Mouse (Mus musculus) MEL (cell line): Measurements from ENCODE around the gene Man1c1. TPM values are rescaled to one million over a fixed set of nuclear protein-coding genes. Genes with fewer than 3 reads are reported as not detected.
A peak's percentile ranks its signal among the peaks of the same experiment; 100 is the strongest.

Experiments
- DNase-seq: peaks from one replicate; pipeline ENCODE4 v3.0.0; 2011; ENCODE audit warnings: low read depth, low spot score
- H3K27ac ChIP-seq: 2 replicates; pipeline ENCODE4 v1.5.1; 2012; ENCODE audit warnings: low read depth, mild to moderate bottlenecking, control low read depth, low read length, moderate library complexity; ENCODE audit not compliant: control insufficient read depth
- H3K27me3 ChIP-seq, 2 experiments: fragments of 150-350 bp in 1 of 2; sonication (generic) in 1 of 2; 2 replicates each; pipeline ENCODE4 v1.6.1; 2012; ENCODE audit warnings: low read length in 2 of 2, mild to moderate bottlenecking in 2 of 2, improper control_type of control experiment in 1 of 2, moderate library complexity in 1 of 2; ENCODE audit not compliant: insufficient read depth in 2 of 2, control insufficient read depth in 1 of 2
- H3K36me3 ChIP-seq, 2 experiments: 2 replicates each; pipeline ENCODE4 v1.6.1; 2012 to 2014; ENCODE audit warnings: low read length in 2 of 2, improper control_type of control experiment in 1 of 2, inconsistent platforms in 1 of 2, mild to moderate bottlenecking in 1 of 2; ENCODE audit not compliant: insufficient read depth in 2 of 2, control insufficient read depth in 1 of 2
- H3K4me1 ChIP-seq, 2 experiments: fragments of 150-350 bp in 1 of 2; sonication (generic) in 1 of 2; 2 replicates each; pipeline ENCODE4 v1.6.1; 2012; ENCODE audit warnings: low read length in 2 of 2, improper control_type of control experiment in 1 of 2, mild to moderate bottlenecking in 1 of 2; ENCODE audit not compliant: insufficient read depth in 2 of 2, control insufficient read depth in 1 of 2
- H3K4me3 ChIP-seq, 2 experiments: fragments of 150-350 bp in 1 of 2; sonication (generic) in 1 of 2; 2 replicates each; pipeline ENCODE4 v1.5.1; 2012; ENCODE audit warnings: low read depth in 2 of 2, low read length in 2 of 2, mild to moderate bottlenecking in 2 of 2, moderate library complexity in 2 of 2, control low read depth in 1 of 2, improper control_type of control experiment in 1 of 2; ENCODE audit not compliant: control insufficient read depth in 1 of 2, insufficient read depth in 1 of 2
- H3K79me2 ChIP-seq: 2 replicates; pipeline ENCODE4 v1.6.1; 2012; ENCODE audit warnings: mild to moderate bottlenecking, low read length, moderate library complexity; ENCODE audit not compliant: control insufficient read depth, poor library complexity, insufficient read depth
- H3K9ac ChIP-seq: 2 replicates; pipeline ENCODE4 v1.6.1; 2012; ENCODE audit warnings: low read depth, mild to moderate bottlenecking, control low read depth, low read length, moderate library complexity; ENCODE audit not compliant: control insufficient read depth, poor library complexity, severe bottlenecking
- H3K9me3 ChIP-seq: fragments of 150-350 bp; sonication (generic); replicated peaks from 2 replicates; pipeline ENCODE4 v1.6.1; 2012; ENCODE audit warnings: mild to moderate bottlenecking, low read length, improper control_type of control experiment, moderate library complexity; ENCODE audit not compliant: insufficient read depth
- CHD2 ChIP-seq: IDR thresholded peaks from 2 replicates; pipeline ENCODE4 v1.6.1; 2011; ENCODE audit warnings: low read length, improper control_type of control experiment
- E2F4 ChIP-seq: IDR thresholded peaks from 2 replicates; pipeline ENCODE4 v1.6.1; 2011; ENCODE audit warnings: low read depth, low read length, improper control_type of control experiment, borderline replicate concordance
- ELF1 ChIP-seq: IDR thresholded peaks from 2 replicates; pipeline ENCODE4 v1.6.1; 2014; ENCODE audit warnings: low read depth, mild to moderate bottlenecking, inconsistent platforms, low read length, improper control_type of control experiment, moderate library complexity
- ETS1 ChIP-seq: IDR thresholded peaks from 2 replicates; pipeline ENCODE4 v1.6.1; 2012; ENCODE audit warnings: low read depth, mild to moderate bottlenecking, inconsistent platforms, low read length, improper control_type of control experiment, moderate library complexity
- GABPA ChIP-seq: IDR thresholded peaks from 2 replicates; pipeline ENCODE4 v1.6.1; 2012; ENCODE audit warnings: low read depth, mild to moderate bottlenecking, inconsistent platforms, low read length, improper control_type of control experiment, moderate library complexity
- HCFC1 ChIP-seq: IDR thresholded peaks from 2 replicates; pipeline ENCODE4 v1.6.1; 2012; ENCODE audit warnings: low read depth, mild to moderate bottlenecking, inconsistent platforms, low read length, improper control_type of control experiment, moderate library complexity
- KAT2A ChIP-seq: conservative IDR thresholded peaks from 2 replicates; pipeline ENCODE4 v1.6.1; 2012; ENCODE audit warnings: low read depth, low read length, improper control_type of control experiment, inconsistent platforms
- MAFK ChIP-seq: IDR thresholded peaks from 2 replicates; pipeline ENCODE4 v1.6.1; 2011; ENCODE audit warnings: low read depth, mild to moderate bottlenecking, low read length, improper control_type of control experiment, borderline replicate concordance
- MAZ ChIP-seq: IDR thresholded peaks from 2 replicates; pipeline ENCODE4 v1.6.1; 2012; ENCODE audit warnings: low read depth, mild to moderate bottlenecking, inconsistent platforms, low read length, improper control_type of control experiment
- MEF2A ChIP-seq: IDR thresholded peaks from 2 replicates; pipeline ENCODE4 v1.6.1; 2014; ENCODE audit warnings: low read depth, mild to moderate bottlenecking, inconsistent platforms, low read length, improper control_type of control experiment; ENCODE audit not compliant: poor library complexity, insufficient replicate concordance, severe bottlenecking; ENCODE audit errors: extremely low read depth
- MYC ChIP-seq: IDR thresholded peaks from 2 replicates; pipeline ENCODE4 v1.6.1; 2011; ENCODE audit warnings: low read depth, mild to moderate bottlenecking, low read length, improper control_type of control experiment, moderate library complexity
- POLR2A ChIP-seq, 2 experiments: IDR thresholded peaks; 2 replicates each; pipeline ENCODE4 v1.6.1; 2011 to 2012; ENCODE audit warnings: low read length in 2 of 2, mild to moderate bottlenecking in 2 of 2, control low read depth in 1 of 2, improper control_type of control experiment in 1 of 2, low read depth in 1 of 2, moderate library complexity in 1 of 2; ENCODE audit not compliant: control insufficient read depth in 1 of 2, insufficient read depth in 1 of 2, poor library complexity in 1 of 2
- POLR2AphosphoS2 ChIP-seq: IDR thresholded peaks from 2 replicates; pipeline ENCODE4 v1.6.1; 2011; ENCODE audit warnings: low read length, improper control_type of control experiment
- RCOR1 ChIP-seq: IDR thresholded peaks from 2 replicates; pipeline ENCODE4 v1.6.1; 2012; ENCODE audit warnings: low read depth, mild to moderate bottlenecking, inconsistent platforms, low read length, improper control_type of control experiment
- SIN3A ChIP-seq: IDR thresholded peaks from 2 replicates; pipeline ENCODE4 v1.6.1; 2012; ENCODE audit warnings: low read length, improper control_type of control experiment, inconsistent platforms
- SMC3 ChIP-seq: IDR thresholded peaks from 2 replicates; pipeline ENCODE4 v1.6.1; 2011; ENCODE audit warnings: low read depth, low read length, improper control_type of control experiment
- TAL1 ChIP-seq: IDR thresholded peaks from 2 replicates; pipeline ENCODE4 v1.6.1; 2012; ENCODE audit warnings: mild to moderate bottlenecking, inconsistent platforms, low read length, moderate library complexity, mixed read lengths
- UBTF ChIP-seq: IDR thresholded peaks from 2 replicates; pipeline ENCODE4 v1.6.1; 2012; ENCODE audit warnings: low read depth, mild to moderate bottlenecking, inconsistent platforms, low read length, improper control_type of control experiment, moderate library complexity, borderline replicate concordance; ENCODE audit not compliant: insufficient read depth
- ZKSCAN1 ChIP-seq: IDR thresholded peaks from 2 replicates; pipeline ENCODE4 v1.6.1; 2012; ENCODE audit warnings: low read depth, mild to moderate bottlenecking, inconsistent platforms, low read length, improper control_type of control experiment, moderate library complexity
- ZMIZ1 ChIP-seq: IDR thresholded peaks from 2 replicates; pipeline ENCODE4 v1.6.1; 2012; ENCODE audit warnings: low read depth, mild to moderate bottlenecking, inconsistent platforms, low read length, improper control_type of control experiment, moderate library complexity
- polyA plus RNA-seq, 2 experiments: library from polyadenylated mRNA; stranded (reverse) in 1 of 2; unstranded in 1 of 2; fragments of >175 nt in 1 of 2; fragments of >200 nt in 1 of 2; gene quantifications; 2 replicates each; pipeline versions ENCODE4 v1.2.1 to v1.2.4; 2012; ENCODE audit warnings: low replicate concordance in 2 of 2, low read depth in 1 of 2; ENCODE audit not compliant: insufficient read length in 2 of 2, insufficient read depth in 1 of 2, missing spikeins in 1 of 2
- total RNA-seq: library from RNA; depleted of rRNA; stranded (reverse); fragments of 300-350 nt; gene quantifications from 2 replicates; pipeline ENCODE4 v1.2.3, GENCODE M21; 2012

The Man1c1 gene
- total and polyA plus RNA-seq, 3 experiments: 1.9 to 5.2 TPM; not detected in 1

DNA sequence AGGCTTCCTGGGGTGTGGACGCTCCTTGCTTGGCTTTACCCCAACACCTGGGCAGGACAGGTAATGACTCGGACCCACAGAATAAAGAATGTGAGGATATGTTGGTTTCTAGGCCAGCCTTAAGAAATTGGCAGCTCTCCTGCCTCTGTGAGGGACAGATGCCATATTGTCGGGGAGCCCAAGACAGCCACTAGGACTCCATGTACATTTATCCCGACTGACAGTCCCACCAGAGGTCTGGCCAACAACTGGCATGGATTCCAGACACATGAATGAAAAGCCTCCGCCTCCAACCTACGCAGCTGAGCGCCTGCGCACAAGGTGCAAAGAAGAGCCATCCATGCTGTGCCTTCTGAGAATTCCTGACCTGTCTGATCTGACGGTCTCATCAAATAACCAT, 104.0 kb downstream of the Man1c1 start:
- Histone ChIP-seq H3K27me3 (no peaks in the 10 kb centered on the region), H3K4me3 (no peak overlapping the region), H3K27ac (no peak overlapping the region), H3K9me3 (no peaks in the 10 kb centered on the region), H3K4me1 (peaks cover 7 to 35% of the 10 kb centered on the region in 2 experiments), H3K36me3 (peaks cover 0 to 26% of the 10 kb centered on the region in 2 experiments; a peak in 2 of 4 replicates), H3K79me2 (no peaks in the 10 kb centered on the region), H3K9ac (no peak overlapping the region)
- TF ChIP-seq RCOR1 (no peak), MYC (no peak), TAL1 (no peak), ZKSCAN1 (no peak), KAT2A (no peak)
- no peak for DNase-seq

DNA sequence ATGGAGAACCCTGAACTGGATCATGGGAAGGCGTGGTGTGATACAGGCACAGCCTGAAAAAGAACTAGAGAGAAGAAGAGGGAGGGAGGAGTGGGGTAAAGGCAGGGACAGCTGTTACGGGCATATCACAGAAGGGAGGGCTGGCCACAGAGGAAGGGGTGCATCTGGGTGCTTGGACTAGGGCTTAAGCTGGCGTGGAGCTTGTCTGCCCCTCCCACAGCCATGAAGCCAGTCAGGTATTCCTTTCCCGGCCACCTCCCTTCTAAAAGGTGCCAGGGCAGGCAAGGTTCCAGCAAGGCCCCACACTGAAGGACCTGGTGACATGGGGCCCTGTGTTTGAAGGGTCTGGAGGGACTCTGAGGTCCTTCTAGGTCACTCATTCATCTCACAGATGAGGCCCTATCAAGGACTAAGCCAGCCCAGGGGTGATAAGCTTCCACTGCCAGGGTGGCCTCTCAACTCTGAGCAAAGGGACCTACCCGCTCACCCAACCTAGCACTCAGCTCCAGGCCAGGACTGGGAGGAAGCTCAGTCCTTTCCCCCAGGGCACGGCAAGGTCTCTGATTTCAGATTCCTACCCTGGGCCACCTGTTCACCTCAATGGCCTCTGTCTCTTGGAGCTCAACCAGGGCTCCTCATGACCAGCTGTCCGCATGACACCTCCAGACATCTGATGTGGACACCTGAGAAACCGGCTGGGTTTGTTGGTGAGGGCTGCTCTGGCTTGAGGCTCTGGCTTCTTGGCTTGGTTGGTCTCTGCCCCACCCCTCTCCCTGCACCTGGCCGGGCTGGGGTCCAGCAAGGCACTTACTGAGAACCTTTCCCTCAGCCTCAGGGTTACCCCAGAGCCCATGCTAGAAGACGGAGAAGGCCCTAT, 107.0 kb downstream of the Man1c1 start:
- Histone ChIP-seq H3K4me1 (peaks cover 4 to 15% of the 10 kb centered on the region in 2 experiments), H3K27me3 (no peaks in the 10 kb centered on the region)
- DNase-seq: no peak
- TF ChIP-seq SMC3 (no peak), MAFK (no peak), POLR2A (IDR thresholded peaks at IDR 0.05; ENCODE audit: control insufficient read depth in 1 of 2, insufficient read depth in 1 of 2, low read depth in 1 of 2, low read length in 2 of 2, poor library complexity in 1 of 2) (no peak), ETS1 (no peak)
- TF ChIP-seq, all 39 proteins: peak for 0
- Histone ChIP-seq H3K9me3 (no peaks in the 10 kb centered on the region), H3K4me3 (no peak overlapping the region), H3K79me2 (no peaks in the 10 kb centered on the region), H3K27ac (no peak overlapping the region), H3K36me3 (peaks cover 0 to 11% of the 10 kb centered on the region in 2 experiments; a peak in 2 of 4 replicates), H3K9ac (no peak overlapping the region)

DNA sequence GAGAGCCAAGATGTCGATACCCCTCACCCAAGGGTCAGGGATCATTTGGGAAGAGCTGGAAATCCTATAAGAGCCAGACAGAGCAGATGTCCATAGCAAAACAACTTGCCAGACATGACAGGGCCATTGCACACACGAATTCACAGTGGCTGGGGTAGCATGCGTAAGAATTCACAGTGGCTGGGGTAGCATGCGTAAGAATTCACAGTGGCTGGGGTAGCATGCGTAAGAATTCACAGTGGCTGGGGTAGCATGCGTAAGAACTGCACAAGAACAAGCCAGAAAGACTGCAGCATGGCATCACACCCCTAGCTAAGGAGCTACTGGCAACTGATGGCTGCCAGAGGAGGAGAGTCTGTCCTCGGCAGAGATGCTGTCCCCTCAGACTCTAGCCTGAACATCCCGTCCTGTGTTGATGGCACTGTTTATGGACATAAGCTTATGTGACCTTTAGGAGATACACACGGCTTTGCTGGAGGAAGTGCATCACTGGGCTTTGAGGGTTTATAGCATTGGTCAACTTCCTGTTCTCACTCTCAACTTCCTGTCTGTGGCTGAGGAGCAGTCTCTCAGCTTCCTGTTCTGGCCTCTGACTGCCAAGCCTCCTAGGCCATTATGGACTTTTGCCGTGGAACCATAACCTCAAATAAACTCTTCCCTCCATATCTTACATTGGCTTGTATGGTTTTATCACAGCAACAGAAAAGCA, 109.2 kb downstream of the Man1c1 start:
- no peaks in the 10 kb centered on the region for H3K4me1 ChIP-seq
- TF ChIP-seq KAT2A (no peak), CHD2 (no peak), UBTF (no peak), ELF1 (no peak), ZKSCAN1 (no peak), HCFC1 (no peak), MAZ (no peak), E2F4 (no peak), POLR2AphosphoS2 (no peak), POLR2A (IDR thresholded peaks at IDR 0.05; ENCODE audit: control insufficient read depth in 1 of 2, insufficient read depth in 1 of 2, low read depth in 1 of 2, low read length in 2 of 2, poor library complexity in 1 of 2) (no peak), GABPA (no peak), MEF2A (no peak), ZMIZ1 (no peak), SIN3A (no peak), TAL1 (no peak), MAFK (no peak)
- 0 out of 4 replicates have a peak, but pooled peaks cover 0 to 2% of the 10 kb centered on the region in 2 experiments for H3K36me3 ChIP-seq
- no peak overlapping the region for H3K9ac ChIP-seq
- no peaks in the 10 kb centered on the region for H3K27me3 ChIP-seq
- peak; percentile 40 for DNase-seq
- H3K9me3 ChIP-seq: no peaks in the 10 kb centered on the region
- H3K4me3 ChIP-seq: no peak overlapping the region
- H3K27ac ChIP-seq: no peak overlapping the region
- H3K79me2 ChIP-seq: no peaks in the 10 kb centered on the region
